Mouse (Mus musculus) intestine, embryonic 15.5 days (tissue): ENCODE measurements at regions not wholly inside any gene's neighbourhood (a gene's known extent, or its start where the extent isn't known, plus 50 kb on each side); places are given as distances from the start of the nearest gene placed in this dataset.

Experiments used
- ATAC-seq: fragments of 200-750 bp; cut with Nextera tagmentation; 2 replicates; pipeline ENCODE4 v1.8.0; 2017; ENCODE audit warnings: moderate TSS enrichment, moderate library complexity
- H3K27ac ChIP-seq: fragments of 300-500 bp; sonication (generic); 2 replicates; pipeline ENCODE4 v1.5.1; 2015; ENCODE audit warnings: mild to moderate bottlenecking, inconsistent platforms
- H3K27me3 ChIP-seq: fragments of 300-500 bp; sonication (generic); replicated peaks from 2 replicates; pipeline ENCODE4 v1.6.1; 2015; ENCODE audit warnings: inconsistent platforms
- H3K36me3 ChIP-seq: fragments of 300-500 bp; sonication (generic); 2 replicates; pipeline ENCODE4 v1.6.1; 2015; ENCODE audit warnings: inconsistent platforms
- H3K4me1 ChIP-seq: fragments of 300-500 bp; sonication (generic); replicated peaks from 2 replicates; pipeline ENCODE4 v1.6.1; 2015; ENCODE audit warnings: inconsistent platforms
- H3K4me2 ChIP-seq: fragments of 300-500 bp; sonication (generic); replicated peaks from 2 replicates; pipeline ENCODE4 v1.6.1; 2015; ENCODE audit warnings: mild to moderate bottlenecking, inconsistent platforms
- H3K4me3 ChIP-seq: fragments of 300-500 bp; sonication (generic); replicated peaks from 2 replicates; pipeline ENCODE4 v1.5.1; 2015; ENCODE audit warnings: inconsistent platforms
- H3K9ac ChIP-seq: fragments of 300-500 bp; sonication (generic); 2 replicates; pipeline ENCODE4 v1.6.1; 2015; ENCODE audit warnings: inconsistent platforms
- H3K9me3 ChIP-seq: fragments of 300-500 bp; sonication (generic); 2 replicates; pipeline ENCODE4 v1.6.1; 2016; ENCODE audit warnings: inconsistent platforms
- WGBS: fragments of 180-500 bp; shearing (Covaris S2); methylation state at CpG from one replicate; pipeline ENCODE4 v1.1.7; 2015; 5-methylcytosine and 5-hydroxymethylcytosine counted together

DNA sequence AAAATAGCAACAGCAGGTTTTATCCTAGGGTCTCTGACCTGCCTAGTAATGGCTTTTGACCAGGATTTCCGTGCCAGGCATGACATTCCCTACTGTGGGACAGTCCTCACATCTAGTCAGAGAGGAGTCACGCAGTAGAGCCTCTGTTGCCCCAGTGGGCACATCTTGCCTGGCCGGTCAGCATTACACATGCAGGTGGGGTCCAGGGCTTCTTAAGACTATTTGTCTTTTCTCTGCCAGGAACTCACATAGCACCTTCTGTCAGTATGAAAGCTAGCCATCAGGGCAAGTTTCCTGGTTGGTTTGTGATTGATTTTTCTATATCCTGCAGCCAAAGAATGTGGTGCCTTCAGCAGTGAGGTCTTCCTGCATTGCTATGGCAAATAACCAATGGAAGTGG is 155.0 kb downstream of the Pten start:
- no peaks in the 10 kb centered on the region for H3K4me1 ChIP-seq
- no peak overlapping the region for H3K9ac ChIP-seq
- no peak for ATAC-seq
- no peaks in the 10 kb centered on the region for H3K36me3 ChIP-seq
- H3K9me3 ChIP-seq: no peaks in the 10 kb centered on the region
- no peak overlapping the region for H3K4me2 ChIP-seq
- WGBS: 95% methylated on average over 3 of the region's 3 CpGs
- H3K27ac ChIP-seq: no peak overlapping the region
- no peaks in the 10 kb centered on the region for H3K27me3 ChIP-seq
- H3K4me3 ChIP-seq: no peak overlapping the region

DNA sequence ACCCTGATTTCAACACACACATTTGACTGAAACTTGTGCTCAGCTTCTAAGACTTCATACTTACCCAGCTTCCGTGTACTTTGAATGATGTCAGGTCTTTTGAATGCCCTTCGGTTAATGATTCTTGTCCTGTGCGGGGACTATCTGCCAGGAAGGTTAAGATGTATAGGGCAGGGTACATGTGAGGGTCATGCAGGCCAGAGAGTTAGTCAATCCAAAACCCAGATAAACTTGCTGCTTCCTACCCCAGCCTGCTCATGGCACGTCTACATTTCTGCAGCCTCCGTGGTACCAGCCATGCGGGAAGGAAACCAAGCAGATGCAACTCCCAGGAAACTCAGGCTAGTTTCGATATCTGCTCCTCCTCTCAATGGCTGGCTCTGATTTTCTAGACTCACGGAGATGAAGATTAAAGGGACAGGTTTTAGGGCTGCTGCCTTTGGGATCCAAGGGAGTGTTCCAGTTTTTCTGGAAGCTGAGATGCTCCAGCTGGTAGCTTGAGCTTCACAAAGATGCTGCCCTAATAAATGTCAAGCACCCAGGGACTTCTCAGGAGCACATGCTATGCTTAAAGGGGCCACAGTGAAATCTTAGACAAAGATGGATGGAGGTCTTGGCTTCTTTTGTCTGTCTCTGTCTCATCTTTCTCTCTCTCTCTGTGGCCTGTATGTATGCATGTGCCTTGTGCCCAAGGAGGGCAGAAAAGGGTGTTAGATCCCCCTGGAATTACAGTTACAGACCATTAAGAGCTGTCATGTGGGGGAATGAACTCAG is 159.4 kb downstream of the Pten start:
- ATAC-seq: peak; percentile 55; the same call in 1 of the 2 replicates
- H3K27ac ChIP-seq: no peak overlapping the region
- no peaks in the 10 kb centered on the region for H3K4me1 ChIP-seq
- no peak overlapping the region for H3K9ac ChIP-seq
- no peak overlapping the region for H3K4me2 ChIP-seq
- no peaks in the 10 kb centered on the region for H3K9me3 ChIP-seq
- H3K4me3 ChIP-seq: no peak overlapping the region
- WGBS: 65% methylated on average over 8 of the region's 8 CpGs
- no peaks in the 10 kb centered on the region for H3K27me3 ChIP-seq
- no peaks in the 10 kb centered on the region for H3K36me3 ChIP-seq

DNA sequence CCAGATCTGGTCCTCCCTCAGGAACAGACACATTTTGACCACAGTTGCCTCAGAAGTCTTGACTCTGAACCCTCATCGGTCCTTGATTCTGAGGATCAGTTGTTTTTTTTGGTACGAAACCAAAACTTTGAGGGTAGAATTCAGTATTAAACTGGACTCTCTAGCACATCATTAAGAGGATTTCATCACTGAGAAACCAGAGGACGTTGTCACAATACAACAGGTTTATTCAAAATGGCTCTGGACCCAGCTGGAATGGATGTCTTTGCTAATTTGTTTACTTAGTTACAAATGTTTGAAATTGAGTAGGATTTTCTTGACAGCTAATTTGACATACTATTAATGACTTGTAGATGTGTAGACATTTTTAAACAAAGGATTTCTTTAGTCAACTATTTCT is 163.7 kb downstream of the Pten start:
- Histone ChIP-seq H3K27ac (no peak overlapping the region), H3K4me1 (no peaks in the 10 kb centered on the region), H3K9ac (no peak overlapping the region), H3K4me2 (no peak overlapping the region), H3K4me3 (no peak overlapping the region), H3K27me3 (no peaks in the 10 kb centered on the region), H3K36me3 (no peaks in the 10 kb centered on the region), H3K9me3 (no peaks in the 10 kb centered on the region)
- no peak for ATAC-seq
- whole genome bisulfite sequencing: 73% methylated on average over 3 of the region's 3 CpGs

DNA sequence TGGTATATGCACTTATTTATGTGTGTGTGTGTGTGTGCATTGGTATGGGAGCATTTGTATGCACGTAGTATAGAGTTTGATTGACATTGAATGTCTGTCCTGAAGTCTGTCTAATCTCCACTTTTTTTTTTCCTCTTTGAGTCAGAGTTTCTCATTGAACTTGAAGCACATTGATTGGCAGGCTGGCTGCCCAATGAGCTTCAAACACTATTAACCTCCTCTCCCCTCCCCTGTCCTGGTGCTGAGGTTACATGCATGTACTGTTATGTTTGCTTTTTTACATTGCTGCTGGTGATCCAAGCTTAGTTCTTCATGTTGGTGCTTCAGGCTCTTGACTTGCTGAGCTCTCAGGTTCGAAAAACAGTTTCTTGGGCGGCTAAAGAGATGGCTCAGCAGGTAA is 166.6 kb downstream of the Pten start:
- no peaks in the 10 kb centered on the region for H3K9me3 ChIP-seq
- no peak overlapping the region for H3K9ac ChIP-seq
- H3K4me2 ChIP-seq: no peak overlapping the region
- 90% methylated on average over 3 of the region's 3 CpGs for WGBS
- no peaks in the 10 kb centered on the region for H3K4me1 ChIP-seq
- ATAC-seq: no peak
- no peak overlapping the region for H3K4me3 ChIP-seq
- H3K27me3 ChIP-seq: no peaks in the 10 kb centered on the region
- H3K36me3 ChIP-seq: no peaks in the 10 kb centered on the region
- no peak overlapping the region for H3K27ac ChIP-seq

DNA sequence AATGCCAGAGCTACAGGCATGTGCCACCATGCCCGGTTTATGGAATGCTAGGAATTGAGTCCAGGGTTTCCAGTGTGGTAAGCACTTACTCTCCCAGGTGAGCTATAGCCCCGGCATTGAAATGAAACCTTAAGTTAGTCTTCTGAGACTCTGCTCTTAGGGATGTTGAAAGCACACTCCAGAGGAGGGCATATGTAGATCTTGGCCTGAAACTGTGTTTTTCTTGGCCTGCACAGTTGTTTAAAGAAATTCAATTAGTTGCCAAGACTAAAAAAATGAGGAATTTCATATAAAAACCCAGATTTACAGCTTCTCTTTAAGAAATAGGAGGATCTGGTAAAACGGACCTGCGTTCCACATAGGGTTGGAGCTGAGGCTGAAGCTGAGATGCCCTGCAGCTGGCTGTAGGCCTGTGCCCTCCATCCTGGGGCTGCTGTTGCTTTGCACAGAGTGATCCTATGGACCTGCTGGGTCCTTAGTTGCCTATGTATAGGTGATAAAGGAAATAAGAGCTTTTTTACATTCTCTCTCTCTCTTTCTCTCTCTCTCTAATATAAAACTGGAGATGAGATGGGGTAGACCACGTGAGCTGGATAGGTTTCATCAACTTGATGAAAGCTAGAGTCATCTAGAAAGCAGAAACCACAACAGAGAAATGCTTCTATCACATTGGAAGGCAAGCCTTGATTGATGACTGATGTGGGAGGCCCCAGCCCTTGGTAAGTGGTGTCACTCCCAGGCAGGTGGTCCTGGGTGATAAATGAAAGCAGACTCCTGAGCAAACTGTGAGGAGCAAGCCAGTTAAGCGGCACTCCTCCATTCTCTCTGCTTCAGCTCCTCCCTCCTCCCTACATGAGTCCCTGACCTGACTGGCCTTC is 168.6 kb downstream of the Pten start:
- 60% methylated on average over 6 of the region's 6 CpGs for WGBS
- H3K27ac ChIP-seq: no peak overlapping the region
- no peaks in the 10 kb centered on the region for H3K9me3 ChIP-seq
- no peak overlapping the region for H3K9ac ChIP-seq
- no peak overlapping the region for H3K4me2 ChIP-seq
- ATAC-seq: no peak
- no peaks in the 10 kb centered on the region for H3K27me3 ChIP-seq
- no peaks in the 10 kb centered on the region for H3K36me3 ChIP-seq
- H3K4me1 ChIP-seq: no peaks in the 10 kb centered on the region
- no peak overlapping the region for H3K4me3 ChIP-seq

DNA sequence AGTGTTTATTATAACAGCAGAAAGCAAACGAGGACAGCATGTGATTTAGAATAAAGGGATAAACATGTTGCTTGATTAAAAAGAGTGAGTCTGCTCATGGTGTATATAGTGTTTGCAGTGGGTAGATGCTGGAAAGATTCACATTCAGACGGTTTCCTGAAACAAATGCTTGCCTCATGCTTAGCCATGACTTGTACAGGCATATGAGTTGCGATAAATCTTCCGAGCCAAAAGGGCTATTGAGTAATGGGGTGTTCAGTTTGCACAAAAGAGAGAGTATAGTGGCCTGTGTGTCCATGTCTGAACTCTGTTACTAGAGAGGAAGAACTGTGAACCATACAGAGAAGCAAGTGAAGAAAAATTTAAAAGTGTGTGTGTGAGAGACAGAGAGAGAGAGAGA is 169.3 kb downstream of the Pten start:
- no peak overlapping the region for H3K9ac ChIP-seq
- no peaks in the 10 kb centered on the region for H3K36me3 ChIP-seq
- no peak overlapping the region for H3K4me3 ChIP-seq
- H3K27me3 ChIP-seq: no peaks in the 10 kb centered on the region
- WGBS: 69% methylated on average over 4 of the region's 4 CpGs
- H3K27ac ChIP-seq: no peak overlapping the region
- H3K4me2 ChIP-seq: no peak overlapping the region
- no peaks in the 10 kb centered on the region for H3K9me3 ChIP-seq
- H3K4me1 ChIP-seq: no peaks in the 10 kb centered on the region
- no peak for ATAC-seq

DNA sequence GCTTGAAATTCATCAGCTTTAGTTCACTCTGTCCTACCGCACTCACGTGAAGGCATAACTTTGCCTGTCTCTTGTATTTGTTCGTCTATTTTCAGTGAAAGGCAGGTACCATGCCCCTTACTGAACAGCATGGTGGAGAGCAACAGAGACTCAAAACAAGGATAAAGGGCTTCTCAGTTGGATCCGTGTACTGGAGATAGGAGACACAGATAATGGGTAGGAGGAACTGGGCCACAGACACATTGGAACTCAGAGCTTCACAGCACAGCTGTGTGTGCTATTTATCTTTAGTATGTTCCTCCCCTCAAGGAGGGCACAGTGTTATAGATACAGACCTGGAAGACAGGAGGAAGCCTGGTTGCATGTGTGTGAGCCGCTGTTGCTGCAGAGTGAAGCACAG is 176.4 kb downstream of the Pten start:
- H3K9ac ChIP-seq: no peak overlapping the region
- no peak overlapping the region for H3K4me2 ChIP-seq
- H3K27me3 ChIP-seq: no peaks in the 10 kb centered on the region
- no peak overlapping the region for H3K4me3 ChIP-seq
- whole genome bisulfite sequencing: 81% methylated on average over 5 of the region's 5 CpGs
- no peaks in the 10 kb centered on the region for H3K4me1 ChIP-seq
- ATAC-seq: no peak
- no peaks in the 10 kb centered on the region for H3K36me3 ChIP-seq
- no peaks in the 10 kb centered on the region for H3K9me3 ChIP-seq
- H3K27ac ChIP-seq: no peak overlapping the region

DNA sequence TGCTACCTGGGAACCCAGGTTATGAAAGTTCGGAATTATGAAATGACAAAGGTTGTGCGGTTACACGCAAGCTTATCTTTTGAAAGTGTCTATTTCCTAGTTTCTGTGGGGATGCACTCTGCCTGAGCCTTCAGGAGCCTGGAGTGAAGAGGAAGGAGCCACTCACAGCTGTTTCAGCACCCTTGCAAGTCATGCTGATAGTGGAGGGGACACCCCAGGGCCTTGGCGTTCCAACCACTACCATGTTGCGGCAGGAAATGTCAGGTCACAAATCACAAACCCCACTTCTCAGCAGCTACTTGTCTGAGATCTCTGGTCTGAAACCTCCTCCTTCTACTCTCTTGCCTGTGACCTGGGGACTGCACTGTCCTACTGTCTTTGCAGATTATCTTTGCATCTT is 178.3 kb downstream of the Pten start:
- Histone ChIP-seq H3K4me3 (no peak overlapping the region), H3K27me3 (no peaks in the 10 kb centered on the region), H3K9ac (no peak overlapping the region), H3K4me1 (no peaks in the 10 kb centered on the region), H3K4me2 (no peak overlapping the region), H3K27ac (no peak overlapping the region), H3K36me3 (no peaks in the 10 kb centered on the region), H3K9me3 (no peaks in the 10 kb centered on the region)
- no peak for ATAC-seq
- WGBS: 87% methylated on average over 5 of the region's 5 CpGs

DNA sequence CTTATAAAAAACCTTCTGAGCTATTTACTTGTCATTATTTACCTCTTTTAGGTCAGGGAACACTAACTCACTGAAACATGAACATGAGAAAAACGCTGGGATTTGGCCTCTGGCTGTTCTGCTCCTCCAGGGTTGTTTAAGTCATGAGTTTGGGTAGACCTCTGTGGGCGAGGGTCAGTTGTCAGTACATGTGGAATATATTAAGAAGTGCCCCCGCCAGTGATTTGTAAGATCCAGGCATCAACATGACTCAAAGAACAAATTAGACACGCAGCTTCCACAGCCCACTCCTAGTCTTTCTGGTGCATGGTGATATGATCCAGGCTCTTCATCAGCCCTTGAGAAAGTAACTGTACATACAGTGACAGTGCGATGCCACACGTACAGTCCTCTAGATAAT is 180.3 kb downstream of the Pten start:
- WGBS: 86% methylated on average over 6 of the region's 6 CpGs
- Histone ChIP-seq H3K27me3 (no peaks in the 10 kb centered on the region), H3K4me3 (no peak overlapping the region), H3K9ac (no peak overlapping the region), H3K9me3 (no peaks in the 10 kb centered on the region), H3K4me1 (no peaks in the 10 kb centered on the region), H3K36me3 (no peaks in the 10 kb centered on the region), H3K4me2 (no peak overlapping the region), H3K27ac (no peak overlapping the region)
- ATAC-seq: no peak

DNA sequence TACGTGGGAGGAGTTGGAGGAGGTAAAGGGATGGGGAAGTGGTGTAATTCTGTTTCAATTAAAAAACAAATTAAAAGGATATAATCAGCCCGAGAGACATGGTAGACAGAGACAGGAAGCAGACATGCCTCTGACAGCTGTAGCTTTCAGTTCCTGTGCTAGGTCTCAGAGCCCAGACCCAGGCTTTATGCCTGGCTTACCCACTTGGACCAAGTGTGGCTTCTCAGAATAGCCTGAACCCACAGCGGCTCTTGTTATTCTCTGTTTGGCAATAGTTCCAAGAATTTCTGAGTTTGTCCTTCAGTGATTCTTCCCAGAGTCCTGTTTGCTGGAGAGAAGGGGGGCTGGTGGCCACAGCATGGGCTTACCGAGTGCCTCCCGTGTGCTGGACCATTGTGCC is 182.4 kb downstream of the Pten start:
- WGBS: 74% methylated on average over 5 of the region's 5 CpGs
- Histone ChIP-seq H3K9ac (no peak overlapping the region), H3K27ac (no peak overlapping the region), H3K4me2 (no peak overlapping the region), H3K9me3 (no peaks in the 10 kb centered on the region), H3K4me3 (no peak overlapping the region), H3K27me3 (no peaks in the 10 kb centered on the region), H3K36me3 (no peaks in the 10 kb centered on the region), H3K4me1 (no peaks in the 10 kb centered on the region)
- no peak for ATAC-seq

DNA sequence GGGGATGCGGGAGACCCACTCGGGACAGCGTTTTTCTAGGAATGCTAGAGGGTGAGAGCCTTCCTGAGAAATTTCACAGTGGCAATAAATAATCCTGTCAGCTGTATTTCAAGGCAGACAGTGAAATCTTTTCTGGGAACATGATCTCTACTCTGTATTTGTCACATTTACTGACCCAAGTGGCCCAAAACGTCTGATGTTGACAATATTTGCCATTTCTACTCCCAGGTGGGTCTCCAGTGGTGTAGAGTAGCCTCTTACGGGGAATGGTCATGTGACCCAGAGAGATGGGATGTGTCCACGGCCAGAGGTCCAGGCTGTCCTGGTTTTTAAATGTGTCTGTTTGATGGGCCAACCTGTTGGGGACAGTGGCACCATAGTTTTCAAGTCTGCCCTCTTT is 183.5 kb downstream of the Pten start:
- Histone ChIP-seq H3K27ac (no peak overlapping the region), H3K4me3 (no peak overlapping the region), H3K4me2 (no peak overlapping the region), H3K4me1 (no peaks in the 10 kb centered on the region), H3K9ac (no peak overlapping the region), H3K9me3 (no peaks in the 10 kb centered on the region), H3K27me3 (no peaks in the 10 kb centered on the region), H3K36me3 (no peaks in the 10 kb centered on the region)
- no peak for ATAC-seq
- 72% methylated on average over 6 of the region's 6 CpGs for WGBS

DNA sequence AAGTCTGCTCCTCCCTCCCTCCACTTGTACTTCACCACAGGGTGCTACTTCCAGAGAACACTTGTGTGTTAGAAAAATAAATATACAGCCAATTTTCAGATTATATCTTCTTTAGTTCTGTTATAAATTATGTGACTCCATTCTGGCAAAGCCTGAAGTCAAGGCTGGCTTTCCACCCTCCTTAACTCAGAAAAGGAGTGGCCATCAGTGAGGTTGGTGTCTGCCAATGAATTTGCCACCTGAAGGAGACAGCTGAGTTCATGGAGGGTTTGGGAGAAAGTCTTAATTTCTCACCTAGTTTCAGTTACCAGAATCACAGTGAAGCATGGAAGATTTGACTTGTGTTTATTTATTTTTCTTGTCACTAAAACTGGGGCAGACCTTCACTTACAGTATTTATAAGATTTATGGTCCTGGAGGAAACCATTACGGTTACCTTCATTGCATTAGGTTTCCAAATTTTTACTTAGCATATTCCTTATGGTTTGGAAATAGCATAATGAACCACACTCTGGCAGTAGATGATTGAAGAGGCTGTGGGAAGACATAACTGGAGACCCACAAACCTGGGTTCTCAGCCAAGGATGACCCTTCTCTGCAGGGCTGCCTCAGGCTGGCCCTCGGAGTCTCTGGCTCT is 186.4 kb downstream of the Pten start:
- Histone ChIP-seq H3K9ac (no peak overlapping the region), H3K4me1 (no peaks in the 10 kb centered on the region), H3K4me3 (no peak overlapping the region), H3K4me2 (no peak overlapping the region), H3K27ac (no peak overlapping the region), H3K9me3 (no peaks in the 10 kb centered on the region), H3K27me3 (no peaks in the 10 kb centered on the region), H3K36me3 (no peaks in the 10 kb centered on the region)
- no peak for ATAC-seq
- WGBS: 82% methylated on average over 2 of the region's 2 CpGs
